Mouse (Mus musculus): Measurements from ENCODE around the gene Ifi47. TPM values are rescaled to one million over a fixed set of nuclear protein-coding genes. Genes with fewer than 3 reads are reported as not detected.

Gene Ifi47
- polyA plus RNA-seq, 1 experiment from 2014 or later, result 0.35 TPM

GRCm38 (mm10) chr11:49092786-49093185 lies 16.4 kb downstream of the Ifi47 start:
- no peak for ATAC-seq (replicated peaks)
- no peak overlapping the region for H3K9ac ChIP-seq
- H3K9me3 ChIP-seq, result no peaks in the 10 kb centered on the region
- WGBS, result 90% methylated on average over 2 of the region's 2 CpGs
- H3K27me3 ChIP-seq (replicated peaks), result no peaks in the 10 kb centered on the region
- H3K27ac ChIP-seq, result no peak overlapping the region
- no peak overlapping the region for H3K4me2 ChIP-seq
- H3K4me1 ChIP-seq, result no peaks in the 10 kb centered on the region
- no peaks in the 10 kb centered on the region for H3K36me3 ChIP-seq (replicated peaks)
- H3K4me3 ChIP-seq, result no peak overlapping the region

- 92% methylated on average over 6 of the region's 6 CpGs for WGBS
- Histone ChIP-seq H3K4me1 (no peaks in the 10 kb centered on the region), H3K36me3 (replicated peaks) (no peaks in the 10 kb centered on the region), H3K4me2 (no peak overlapping the region), H3K9me3 (no peaks in the 10 kb centered on the region), H3K9ac (no peak overlapping the region), H3K27me3 (replicated peaks) (no peaks in the 10 kb centered on the region), H3K27ac (no peak overlapping the region), H3K4me3 (no peak overlapping the region)
- ATAC-seq (replicated peaks), result no peak
These were observed 17.7 kb downstream of the Ifi47 start for GRCm38 (mm10) chr11:49093861-49094660.

GRCm38 (mm10) chr11:49095367-49095766 lies 19.0 kb downstream of the Ifi47 start:
- Histone ChIP-seq H3K9me3 (no peaks in the 10 kb centered on the region), H3K4me3 (no peak overlapping the region), H3K27me3 (replicated peaks) (no peaks in the 10 kb centered on the region), H3K27ac (no peak overlapping the region), H3K4me2 (no peak overlapping the region), H3K9ac (no peak overlapping the region), H3K36me3 (replicated peaks) (no peaks in the 10 kb centered on the region), H3K4me1 (no peaks in the 10 kb centered on the region)
- no peak for ATAC-seq (replicated peaks)
- 75% methylated on average over 4 of the region's 4 CpGs for WGBS

GRCm38 (mm10) chr11:49100409-49100808 lies 24.0 kb downstream of the Ifi47 start:
- no peak overlapping the region for H3K27ac ChIP-seq
- H3K9me3 ChIP-seq, result no peaks in the 10 kb centered on the region
- no peaks in the 10 kb centered on the region for H3K4me1 ChIP-seq
- H3K4me2 ChIP-seq, result no peak overlapping the region
- H3K27me3 ChIP-seq (replicated peaks), result no peaks in the 10 kb centered on the region
- no peak overlapping the region for H3K4me3 ChIP-seq
- H3K9ac ChIP-seq, result no peak overlapping the region
- 88% methylated on average over 3 of the region's 3 CpGs for WGBS
- no peaks in the 10 kb centered on the region for H3K36me3 ChIP-seq (replicated peaks)
- no peak for ATAC-seq (replicated peaks)

GRCm38 (mm10) chr11:49101500-49101899 lies 25.1 kb downstream of the Ifi47 start:
- Histone ChIP-seq H3K4me1 (no peaks in the 10 kb centered on the region), H3K4me3 (no peak overlapping the region), H3K27me3 (replicated peaks) (no peaks in the 10 kb centered on the region), H3K4me2 (no peak overlapping the region), H3K36me3 (replicated peaks) (no peaks in the 10 kb centered on the region), H3K9me3 (no peaks in the 10 kb centered on the region), H3K9ac (no peak overlapping the region), H3K27ac (no peak overlapping the region)
- 58% methylated on average over 5 of the region's 5 CpGs for whole genome bisulfite sequencing
- no peak for ATAC-seq (replicated peaks)

GRCm38 (mm10) chr11:49103047-49103693 lies 26.8 kb downstream of the Ifi47 start:
- Histone ChIP-seq H3K4me3 (no peak overlapping the region), H3K36me3 (replicated peaks) (no peaks in the 10 kb centered on the region), H3K4me1 (no peaks in the 10 kb centered on the region), H3K9me3 (no peaks in the 10 kb centered on the region), H3K4me2 (no peak overlapping the region), H3K27ac (no peak overlapping the region), H3K9ac (no peak overlapping the region), H3K27me3 (replicated peaks) (no peaks in the 10 kb centered on the region)
- 13% methylated on average over 8 of the region's 8 CpGs for WGBS
- peak; percentile 84 for ATAC-seq (replicated peaks)

GRCm38 (mm10) chr11:49105752-49106151 lies 29.4 kb downstream of the Ifi47 start:
- Histone ChIP-seq H3K36me3 (replicated peaks) (no peaks in the 10 kb centered on the region), H3K9ac (no peak overlapping the region), H3K27ac (no peak overlapping the region), H3K9me3 (no peaks in the 10 kb centered on the region), H3K4me1 (no peaks in the 10 kb centered on the region), H3K4me2 (no peak overlapping the region), H3K4me3 (no peak overlapping the region), H3K27me3 (replicated peaks) (no peaks in the 10 kb centered on the region)
- WGBS, result 68% methylated on average over 1 of the region's 1 CpGs
- ATAC-seq (replicated peaks), result no peak

GRCm38 (mm10) chr11:49107650-49108537 lies 31.5 kb downstream of the Ifi47 start:
- no peak overlapping the region for H3K27ac ChIP-seq
- no peak for ATAC-seq (replicated peaks)
- no peak overlapping the region for H3K9ac ChIP-seq
- H3K27me3 ChIP-seq (replicated peaks), result no peaks in the 10 kb centered on the region
- no peaks in the 10 kb centered on the region for H3K4me1 ChIP-seq
- 62% methylated on average over 10 of the region's 10 CpGs for WGBS
- no peak overlapping the region for H3K4me2 ChIP-seq
- H3K9me3 ChIP-seq, result no peaks in the 10 kb centered on the region
- H3K4me3 ChIP-seq, result no peak overlapping the region
- no peaks in the 10 kb centered on the region for H3K36me3 ChIP-seq (replicated peaks)

GRCm38 (mm10) chr11:49108833-49109232 lies 32.4 kb downstream of the Ifi47 start:
- H3K27me3 ChIP-seq (replicated peaks), result no peaks in the 10 kb centered on the region
- 37% methylated on average over 1 of the region's 1 CpGs for WGBS
- no peaks in the 10 kb centered on the region for H3K4me1 ChIP-seq
- no peak overlapping the region for H3K27ac ChIP-seq
- H3K36me3 ChIP-seq (replicated peaks), result no peaks in the 10 kb centered on the region
- no peak for ATAC-seq (replicated peaks)
- no peak overlapping the region for H3K4me3 ChIP-seq
- H3K4me2 ChIP-seq, result no peak overlapping the region
- H3K9me3 ChIP-seq, result no peaks in the 10 kb centered on the region
- no peak overlapping the region for H3K9ac ChIP-seq

GRCm38 (mm10) chr11:49111000-49111399 lies 34.6 kb downstream of the Ifi47 start:
- ATAC-seq (replicated peaks), result no peak
- Histone ChIP-seq H3K27ac (no peak overlapping the region), H3K9ac (no peak overlapping the region), H3K4me1 (no peaks in the 10 kb centered on the region), H3K4me2 (no peak overlapping the region), H3K4me3 (no peak overlapping the region), H3K36me3 (replicated peaks) (no peaks in the 10 kb centered on the region), H3K9me3 (no peaks in the 10 kb centered on the region), H3K27me3 (replicated peaks) (no peaks in the 10 kb centered on the region)
- 78% methylated on average over 1 of the region's 1 CpGs for WGBS

- ATAC-seq (replicated peaks), result no peak
- H3K36me3 ChIP-seq (replicated peaks), result no peaks in the 10 kb centered on the region
- H3K4me3 ChIP-seq, result no peak overlapping the region
- no peaks in the 10 kb centered on the region for H3K4me1 ChIP-seq
- no peaks in the 10 kb centered on the region for H3K27me3 ChIP-seq (replicated peaks)
- H3K9me3 ChIP-seq, result no peaks in the 10 kb centered on the region
- no peak overlapping the region for H3K4me2 ChIP-seq
- no peak overlapping the region for H3K9ac ChIP-seq
- 92% methylated on average over 6 of the region's 6 CpGs for WGBS
- no peak overlapping the region for H3K27ac ChIP-seq
These were observed 36.3 kb downstream of the Ifi47 start for GRCm38 (mm10) chr11:49112624-49113219.

GRCm38 (mm10) chr11:49114158-49114557 lies 37.8 kb downstream of the Ifi47 start:
- no peak for ATAC-seq (replicated peaks)
- WGBS, result 92% methylated on average over 2 of the region's 2 CpGs

More at GRCm38 (mm10) chr11:49114158-49114557, 37.8 kb downstream of the Ifi47 start:
- Histone ChIP-seq H3K4me2 (no peak overlapping the region), H3K27ac (no peak overlapping the region), H3K4me3 (no peak overlapping the region), H3K27me3 (replicated peaks) (no peaks in the 10 kb centered on the region), H3K9ac (no peak overlapping the region), H3K4me1 (no peaks in the 10 kb centered on the region), H3K9me3 (no peaks in the 10 kb centered on the region), H3K36me3 (replicated peaks) (no peaks in the 10 kb centered on the region)
